9 mouse cellular contexts compared by ENCODE assay signal in genomic region chr1:15007663-15008344, GRCm38 (mm10).
DNase-seq lines count a peak whose midpoint lies in the region; ATAC-seq lines count a peak whose summit lies in the region.
"Had no signal": no experiment of that assay in that cellular context is flagged by ENCODE, and none has a peak within 500 bp of the region (broad histone marks: within the 10 kb centered on the region; RNA-seq: fewer than 3 reads in every experiment).

No protein-coding gene starts in this region.

- H3K4me1 ChIP-seq in forebrain, embryonic 12.5 days: no peaks in the 10 kb centered on the region
- no peaks in the 10 kb centered on the region for H3K4me1 ChIP-seq in neural tube, embryonic 12.5 days
- H3K4me1 ChIP-seq: stomach, embryonic 15.5 days had no signal

- no peak overlapping the region for H3K27ac ChIP-seq in forebrain, embryonic 12.5 days
- H3K27ac ChIP-seq in neural tube, embryonic 12.5 days: no peak overlapping the region
- H3K27ac ChIP-seq: stomach, embryonic 15.5 days had no signal

- no peak overlapping the region for H3K4me2 ChIP-seq in forebrain, embryonic 12.5 days
- no peak overlapping the region for H3K4me2 ChIP-seq in neural tube, embryonic 12.5 days (replicated peaks)
- H3K4me2 ChIP-seq: stomach, embryonic 15.5 days had no signal

- WGBS in forebrain, embryonic 12.5 days: 7% methylated on average over 3 of the region's 3 CpGs
- 6% methylated on average over 3 of the region's 3 CpGs for WGBS in neural tube, embryonic 12.5 days

- H3K27me3 ChIP-seq in forebrain, embryonic 12.5 days: no peaks in the 10 kb centered on the region
- H3K27me3 ChIP-seq in neural tube, embryonic 12.5 days (replicated peaks): no peaks in the 10 kb centered on the region
- H3K27me3 ChIP-seq: stomach, embryonic 15.5 days had no signal

- no peak overlapping the region for H3K9ac ChIP-seq in forebrain, embryonic 12.5 days
- H3K9ac ChIP-seq in neural tube, embryonic 12.5 days: no peak overlapping the region
- H3K9ac ChIP-seq: stomach, embryonic 15.5 days had no signal

- no peaks in the 10 kb centered on the region for H3K9me3 ChIP-seq in forebrain, embryonic 12.5 days
- no peaks in the 10 kb centered on the region for H3K9me3 ChIP-seq in neural tube, embryonic 12.5 days
- H3K9me3 ChIP-seq: stomach, embryonic 15.5 days had no signal

- ATAC-seq in forebrain, embryonic 12.5 days (ENCODE audit: low FRiP score): peak; percentile 89
- ATAC-seq in neural tube, embryonic 12.5 days (ENCODE audit: low FRiP score, low read depth): peak; percentile 77; the same call in 1 of the 2 replicates

- no peak overlapping the region for H3K4me3 ChIP-seq in forebrain, embryonic 12.5 days (replicated peaks)
- no peak overlapping the region for H3K4me3 ChIP-seq in neural tube, embryonic 12.5 days
- H3K4me3 ChIP-seq: stomach, embryonic 15.5 days had no signal

- peak; percentile 2 for DNase-seq in kidney, postnatal 14 days
- no peak for DNase-seq in kidney, postnatal 10 days
- peak; percentile 49 for DNase-seq in MN1 (ENCODE audit: low spot score)
- no peak for DNase-seq in cerebellum, adult 9-11 months
- no peak for DNase-seq in frontal cortex, postnatal 36 days (ENCODE audit: low spot score in 2 of 2)
- DNase-seq in thymus, postnatal 4 days: no peak

- no peaks in the 10 kb centered on the region for H3K36me3 ChIP-seq in forebrain, embryonic 12.5 days (replicated peaks)
- no peaks in the 10 kb centered on the region for H3K36me3 ChIP-seq in neural tube, embryonic 12.5 days
- H3K36me3 ChIP-seq: stomach, embryonic 15.5 days had no signal

Comparison
In these comparisons a context has a peak if more than half of its experiments do, and no peak if none do; other contexts are left out.
1. DNase-seq: peak in kidney, postnatal 14 days (single experiment) and MN1 (single experiment); none in kidney, postnatal 10 days (single experiment), cerebellum, adult 9-11 months (single experiment), frontal cortex, postnatal 36 days (0 of 2) and thymus, postnatal 4 days (single experiment).